Mouse (Mus musculus) adrenal gland (tissue): ENCODE results near the gene Plod3.
"Not testable (repeated sequence)": the region's sequence is repeated elsewhere in the genome, so short reads cannot be mapped to it uniquely, and the experiment has no call there.

ENCODE experiments used
- intact Hi-C: fragments of 180-260 bp; cut with DNase I; formaldehyde crosslinking; loops from one replicate; pipeline ENCODE4 v1.15.1; 2025
- long read RNA-seq, 2 experiments: library from polyadenylated mRNA; unstranded; transcript quantifications; one replicate each; pipeline ENCODE4 v2.0.0; 2020; ENCODE audit warnings: borderline replicate concordance in 1 of 2; ENCODE audit not compliant: insufficient replicate concordance in 1 of 2

The Plod3 gene
- long read RNA-seq, experiment 1, transcript Plod3-201 (19 exons, 3,280 nt): major isoform, 17 of 22 reads
- long read RNA-seq, experiment 1, partial matches to known transcripts: 3 of 22 reads
- long read RNA-seq, experiment 1, other reads (novel, unspliced or antisense): 2 of 22 reads
- long read RNA-seq, experiment 2, transcript Plod3-201 (19 exons, 3,280 nt): major isoform, 24 of 31 reads
- long read RNA-seq, experiment 2, partial matches to known transcripts: 4 of 31 reads
- long read RNA-seq, experiment 2, other reads (novel, unspliced or antisense): 3 of 31 reads

GRCm38 (mm10) chr5:136986695-136987137 is at the start of gene Plod3:
Gene Plod3 (plus strand): TSS chr5:136987019.
- intact Hi-C loops: no loop called here

DNA sequence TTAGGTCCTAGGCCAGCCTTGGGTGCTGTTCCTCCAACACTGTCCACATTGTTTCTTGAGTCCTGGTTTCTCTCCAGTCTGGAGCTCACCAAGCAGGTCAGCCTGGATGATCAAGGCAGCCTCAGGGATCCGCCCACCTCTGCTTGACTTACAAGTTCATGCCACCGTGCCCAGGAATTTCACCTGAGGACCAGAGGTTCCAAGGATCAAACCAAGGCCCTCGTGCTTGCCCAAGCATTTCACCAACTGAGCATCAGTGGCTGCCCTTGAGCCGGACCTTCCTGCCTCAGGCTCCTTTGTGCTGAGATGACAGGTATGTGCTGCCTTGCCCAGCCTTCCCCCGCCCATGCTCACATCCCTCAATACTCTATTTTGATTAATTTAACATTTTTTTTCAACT is 49.2 kb upstream of the Plod3 start:
- intact Hi-C loops: no loop called here

DNA sequence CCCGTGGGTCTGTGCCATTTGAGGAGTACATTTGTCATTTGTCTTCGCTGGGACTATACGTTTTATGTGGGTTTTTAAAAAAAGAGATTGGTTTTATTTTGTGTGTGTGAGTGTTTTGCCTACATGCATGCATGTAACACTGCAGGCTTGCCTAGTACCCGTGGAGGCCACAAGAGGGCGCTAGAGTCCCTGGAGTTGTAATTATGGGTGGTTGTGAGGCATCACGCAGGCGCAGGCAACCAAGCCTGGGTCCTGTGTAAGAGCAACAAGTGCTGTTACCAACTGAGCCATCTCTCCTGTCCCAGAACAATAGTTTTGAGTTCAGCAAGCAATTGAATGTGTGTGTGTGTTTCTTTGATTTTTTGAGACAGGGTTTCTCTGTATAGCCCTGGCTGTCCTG is 47.5 kb upstream of the Plod3 start:
- intact Hi-C loops: no loop called here

- intact Hi-C loops: not testable (repeated sequence)
These were observed 46.8 kb upstream of the Plod3 start for GRCm38 (mm10) chr5:136940029-136940428.

- intact Hi-C loops: no loop called here
These were observed 45.8 kb upstream of the Plod3 start for GRCm38 (mm10) chr5:136940845-136941560.

DNA sequence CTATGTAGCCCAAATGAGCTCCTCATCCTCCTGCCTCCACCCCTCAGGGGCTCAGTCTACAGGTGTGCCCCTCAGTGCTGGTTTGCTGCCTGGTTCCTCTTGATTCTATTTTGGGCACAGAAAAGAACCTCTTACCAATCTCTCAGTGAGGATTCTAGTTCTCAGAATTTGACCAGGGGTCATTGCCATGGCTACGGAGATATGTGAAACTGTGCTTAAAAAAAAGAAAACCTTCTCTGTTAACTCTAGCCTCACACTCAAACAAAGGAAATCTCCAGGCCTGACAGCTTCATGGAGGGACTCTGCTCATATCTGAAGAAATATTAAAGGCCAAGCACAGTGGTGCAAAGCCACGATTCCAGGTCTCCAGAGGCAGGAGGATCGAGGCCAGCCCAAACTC is 44.0 kb upstream of the Plod3 start:
- intact Hi-C loops: no loop called here

GRCm38 (mm10) chr5:136943382-136943781 is 43.4 kb upstream of the Plod3 start:
- intact Hi-C loops: no loop called here

DNA sequence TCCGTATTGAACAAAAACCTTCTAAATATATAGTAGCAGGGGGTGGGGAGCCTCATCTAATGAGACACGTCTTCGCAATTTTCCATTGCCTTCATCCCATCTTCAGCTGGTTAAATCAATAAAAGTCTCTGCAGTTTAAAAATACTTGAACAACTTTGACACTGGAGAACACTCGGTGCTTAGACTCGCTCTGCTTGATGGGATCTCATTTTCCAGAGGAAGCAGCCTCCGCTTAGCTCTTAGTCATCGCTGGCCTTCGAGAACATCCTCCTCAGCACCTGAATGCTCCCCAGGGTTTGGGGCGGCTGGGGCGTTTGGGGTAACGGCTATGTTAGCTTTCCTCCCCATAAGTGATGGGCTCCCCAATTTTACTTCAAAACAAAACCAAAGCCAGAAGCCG is 41.7 kb upstream of the Plod3 start:
- intact Hi-C loops: no loop called here

GRCm38 (mm10) chr5:136947874-136948273 is 38.9 kb upstream of the Plod3 start:
- intact Hi-C loops: no loop called here

- intact Hi-C loops: not testable (repeated sequence)
These were observed 37.1 kb upstream of the Plod3 start for GRCm38 (mm10) chr5:136949551-136950336.

DNA sequence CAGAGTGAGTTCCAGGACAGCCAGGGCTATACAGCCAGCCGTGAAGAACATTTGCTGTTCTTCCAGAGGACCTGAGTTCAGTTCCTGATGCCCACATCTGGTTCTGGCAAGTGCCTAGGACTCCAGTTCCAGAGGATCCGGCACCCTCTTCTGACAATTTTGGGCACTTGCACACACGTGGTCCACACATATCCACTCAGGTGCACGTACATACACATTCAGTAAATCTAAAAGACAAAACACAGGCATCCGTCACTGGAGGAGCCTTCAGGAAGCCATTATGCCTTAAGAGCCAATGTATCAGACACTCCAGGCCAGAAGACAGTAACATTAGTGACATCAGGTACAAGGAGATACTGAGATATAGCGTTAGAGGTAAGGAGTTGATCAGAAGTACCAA is 36.3 kb upstream of the Plod3 start:
- intact Hi-C loops: no loop called here

GRCm38 (mm10) chr5:136952153-136952552 is 34.7 kb upstream of the Plod3 start:
- intact Hi-C loops: no loop called here

DNA sequence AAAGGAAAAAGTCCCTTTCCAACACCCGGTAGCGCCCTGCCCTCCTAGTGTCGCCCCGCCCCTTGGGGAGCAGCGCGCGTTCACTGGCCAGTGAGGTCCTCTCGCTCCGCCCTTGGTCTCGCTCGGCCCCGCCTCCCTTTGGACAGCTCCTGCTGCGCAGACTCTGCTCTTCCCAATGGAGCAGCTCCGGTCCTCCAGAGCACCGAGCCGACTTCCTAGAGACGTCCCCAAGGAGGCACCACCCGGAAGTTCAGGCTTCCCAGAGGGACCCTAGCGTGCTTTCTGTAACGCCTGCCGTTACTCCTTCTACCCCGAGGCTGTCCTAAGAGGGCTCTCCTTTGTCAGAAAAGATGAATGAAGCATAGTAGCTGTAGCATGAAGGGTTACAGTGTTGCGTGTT is 33.8 kb upstream of the Plod3 start, which contains the start of gene Fis1:
TSS of gene Fis1 (plus strand) at position 261 of the 400 bp plus-strand sequence.
- intact Hi-C loops: no loop called here

DNA sequence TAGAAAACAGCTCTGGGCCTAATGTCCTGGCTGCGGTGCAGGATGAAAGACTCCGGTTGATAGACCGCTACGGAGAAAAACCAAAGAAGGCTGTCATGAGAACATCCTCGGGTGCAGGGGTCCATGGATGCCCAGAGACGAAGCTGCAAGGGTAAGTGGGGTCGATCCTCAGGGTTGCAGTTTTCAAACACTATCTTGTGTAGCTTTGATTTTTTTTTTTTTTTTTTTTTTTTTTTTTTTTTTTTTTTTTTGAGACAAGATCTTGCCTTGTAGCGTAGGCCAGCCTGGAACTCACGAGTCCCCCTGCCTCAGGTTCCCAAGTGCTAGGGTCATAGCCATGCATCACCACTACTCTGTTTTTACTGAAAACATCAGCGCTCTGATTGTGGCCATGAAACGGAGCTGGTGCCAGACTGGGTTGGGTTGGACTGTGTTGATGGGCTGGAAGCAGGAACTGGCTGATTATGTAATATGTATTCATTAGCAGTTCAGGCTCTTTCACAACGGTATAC is 33.3 kb upstream of the Plod3 start:
- intact Hi-C loops: no loop called here

DNA sequence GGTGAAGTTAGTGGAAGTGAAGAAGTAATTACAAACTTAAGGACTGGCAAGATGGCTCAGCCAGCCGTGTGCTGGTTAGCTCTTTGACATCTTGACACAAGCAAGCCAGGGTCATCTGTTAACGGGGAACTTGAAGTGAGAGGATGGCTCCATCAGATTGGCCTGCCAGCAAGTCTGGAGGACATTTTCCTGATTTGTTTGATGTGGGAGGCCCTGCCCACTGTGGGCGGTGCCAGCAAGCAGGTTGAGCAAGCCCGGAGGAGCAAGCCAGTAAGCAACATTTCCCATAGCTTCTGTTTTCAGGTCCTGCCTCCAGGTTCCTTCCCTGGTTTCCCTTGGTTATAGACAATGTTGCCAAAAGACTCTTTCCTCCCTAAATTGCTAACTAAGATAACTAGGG is 31.2 kb upstream of the Plod3 start:
- intact Hi-C loops: no loop called here

DNA sequence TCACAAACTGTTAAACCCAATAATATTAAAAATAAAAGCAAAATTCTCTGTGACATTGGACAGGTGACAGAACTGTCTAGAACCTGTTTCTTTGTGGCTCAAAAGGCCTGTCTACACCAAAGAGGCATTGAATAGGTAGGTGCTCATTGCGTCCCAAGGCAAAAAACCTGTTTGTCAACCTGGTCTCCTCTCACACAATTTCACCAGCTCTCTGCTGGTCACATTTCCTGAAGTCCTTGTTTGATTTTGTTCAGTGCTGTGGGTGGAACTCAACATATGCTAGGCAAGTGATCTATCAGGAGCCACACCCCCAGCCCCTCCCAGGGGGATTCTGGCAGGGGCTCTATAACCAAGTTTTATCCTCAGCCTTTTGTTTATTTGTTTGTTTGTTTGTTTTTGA is 29.6 kb upstream of the Plod3 start:
- intact Hi-C loops: no loop called here

- intact Hi-C loops: no loop called here
These were observed 27.7 kb upstream of the Plod3 start for GRCm38 (mm10) chr5:136958991-136959605.

DNA sequence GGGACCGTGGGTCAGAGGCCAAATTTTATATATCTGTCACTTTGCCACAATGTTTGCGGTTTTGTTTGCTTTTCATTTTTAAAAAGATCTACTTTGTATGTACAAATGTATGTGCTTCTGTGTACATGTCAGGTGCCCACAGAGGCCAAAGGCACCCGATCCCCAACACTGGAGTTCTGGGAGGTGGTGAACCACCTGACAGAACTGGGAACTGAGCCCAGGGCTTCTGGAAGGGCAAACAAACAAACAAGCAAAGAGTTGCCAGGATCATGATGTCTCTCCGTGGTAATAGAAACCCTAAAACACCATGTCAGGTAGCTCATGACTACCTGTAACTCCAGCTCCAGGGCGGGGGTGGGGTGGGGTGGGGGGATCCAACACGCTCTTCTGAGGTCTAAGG is 26.8 kb upstream of the Plod3 start:
- intact Hi-C loops: no loop called here

- intact Hi-C loops: no loop called here
These were observed 25.4 kb upstream of the Plod3 start for GRCm38 (mm10) chr5:136961334-136961982.

DNA sequence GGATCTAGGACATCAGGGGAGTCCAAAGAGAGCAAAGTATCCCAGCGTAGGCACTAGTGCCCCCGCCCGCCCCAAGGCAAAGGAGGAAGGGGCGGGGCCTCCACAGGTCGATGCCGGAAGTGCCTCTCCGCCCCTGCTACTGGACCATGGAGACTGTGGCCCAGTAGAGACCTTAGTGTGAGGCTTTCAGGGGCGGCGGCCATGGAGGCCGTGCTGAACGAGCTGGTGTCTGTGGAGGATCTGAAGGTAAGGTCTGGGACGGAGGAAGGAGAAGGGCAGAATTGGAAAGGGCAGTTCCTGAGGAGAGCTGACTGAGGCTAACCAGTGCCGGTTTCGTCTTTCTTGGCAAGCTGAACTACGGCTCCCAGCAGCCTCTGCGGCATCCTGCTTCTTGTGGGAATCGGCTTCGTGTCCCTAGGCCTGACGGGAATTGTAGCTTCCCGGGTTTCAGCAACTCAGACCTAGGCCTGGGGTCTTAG is 24.8 kb upstream of the Plod3 start:
- intact Hi-C loops: no loop called here

DNA sequence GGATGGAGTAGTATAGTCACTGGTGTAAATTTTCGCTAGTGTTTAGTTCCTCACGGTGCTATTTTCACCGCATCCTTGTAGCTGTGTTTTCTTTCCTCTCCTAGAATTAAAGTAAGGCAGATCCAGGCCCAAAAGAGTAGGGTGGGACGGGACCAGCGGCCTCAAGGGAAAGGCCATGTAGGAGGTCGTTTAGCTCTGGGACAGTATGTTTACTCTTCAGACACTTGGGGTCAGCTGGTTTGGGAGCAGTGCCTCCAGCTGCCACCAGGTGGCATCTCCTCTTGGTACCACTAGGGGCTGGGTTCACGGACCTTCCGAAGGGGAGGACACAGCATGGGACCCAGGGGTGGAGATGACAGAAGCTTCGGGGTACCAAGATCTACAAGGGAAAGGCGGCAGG is 24.3 kb upstream of the Plod3 start:
- intact Hi-C loops: no loop called here
